Mouse (Mus musculus) forebrain, embryonic 15.5 days (tissue): ENCODE measurements around the gene Traf4. TPM values are rescaled to one million over a fixed set of nuclear protein-coding genes. Genes with fewer than 3 reads are reported as not detected.

ENCODE experiments used
- ATAC-seq: fragments of 200-750 bp; cut with Nextera tagmentation; replicated peaks from 2 replicates; pipeline ENCODE4 v1.8.0; 2017; ENCODE audit warnings: mild to moderate bottlenecking, moderate TSS enrichment, moderate library complexity
- H3K27ac ChIP-seq: fragments of 300-500 bp; sonication (generic); replicated peaks from 2 replicates; pipeline ENCODE4 v1.5.1; 2015; ENCODE audit warnings: mild to moderate bottlenecking, inconsistent platforms
- H3K27me3 ChIP-seq: fragments of 300-500 bp; sonication (generic); 2 replicates; pipeline ENCODE4 v1.6.1; 2015; ENCODE audit warnings: inconsistent platforms
- H3K36me3 ChIP-seq: fragments of 300-500 bp; sonication (generic); 2 replicates; pipeline ENCODE4 v1.6.1; 2015; ENCODE audit warnings: mild to moderate bottlenecking, inconsistent platforms
- H3K4me1 ChIP-seq: fragments of 300-500 bp; sonication (generic); 2 replicates; pipeline ENCODE4 v1.6.1; 2015; ENCODE audit warnings: inconsistent platforms
- H3K4me2 ChIP-seq: fragments of 300-500 bp; sonication (generic); replicated peaks from 2 replicates; pipeline ENCODE4 v1.6.1; 2015; ENCODE audit warnings: mild to moderate bottlenecking, inconsistent platforms
- H3K4me3 ChIP-seq: fragments of 300-500 bp; sonication (generic); 2 replicates; pipeline ENCODE4 v1.5.1; 2015; ENCODE audit warnings: mild to moderate bottlenecking, inconsistent platforms
- H3K9ac ChIP-seq: fragments of 300-500 bp; sonication (generic); replicated peaks from 2 replicates; pipeline ENCODE4 v1.6.1; 2015; ENCODE audit warnings: mild to moderate bottlenecking, inconsistent platforms
- H3K9me3 ChIP-seq: fragments of 300-500 bp; sonication (generic); 2 replicates; pipeline ENCODE4 v1.6.1; 2016; ENCODE audit warnings: inconsistent platforms
- WGBS: fragments of 180-500 bp; shearing (Covaris S2); methylation state at CpG from one replicate; pipeline ENCODE4 v1.1.7; 2015; ENCODE audit warnings: mixed read lengths; 5-methylcytosine and 5-hydroxymethylcytosine counted together
- polyA plus RNA-seq: library from polyadenylated mRNA; unstranded; fragments of >200 nt; fragmentation: Nextera tagmentation; extraction: Ambion mirVana; gene quantifications from 2 replicates; pipeline ENCODE4 v1.2.1, GENCODE M21; 2015

The Traf4 gene
- polyA plus RNA-seq, 1 experiment from 2014 or later, result 121 TPM

DNA sequence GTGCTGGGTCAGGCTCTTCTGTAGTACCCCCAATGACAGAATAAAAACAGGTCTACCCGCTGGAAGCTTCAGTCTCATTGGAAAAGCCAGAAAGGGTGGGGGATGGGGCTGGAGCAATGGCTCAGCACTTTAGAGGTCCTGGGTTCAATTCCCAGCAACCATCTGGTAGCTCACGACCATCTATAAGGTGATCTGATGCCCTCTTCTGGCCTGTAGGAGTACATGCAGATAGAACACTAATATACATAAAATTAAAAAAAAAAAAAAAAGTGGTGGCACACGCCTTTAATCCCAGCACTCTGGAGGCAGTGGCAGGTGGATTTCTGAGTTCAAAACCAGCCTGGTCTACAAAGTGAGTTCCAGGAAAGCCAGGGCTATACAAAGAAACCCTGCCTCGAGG, 5.9 kb upstream of the Traf4 start:
- Histone ChIP-seq H3K4me2 (no peak overlapping the region), H3K9me3 (no peaks in the 10 kb centered on the region), H3K27ac (no peak overlapping the region), H3K4me3 (no peak overlapping the region), H3K9ac (no peak overlapping the region), H3K27me3 (no peaks in the 10 kb centered on the region), H3K4me1 (peaks cover 5% of the 10 kb centered on the region; the same call in 1 of the 2 replicates), H3K36me3 (no peaks in the 10 kb centered on the region)
- 66% methylated on average over 4 of the region's 4 CpGs for WGBS
- no peak for ATAC-seq

DNA sequence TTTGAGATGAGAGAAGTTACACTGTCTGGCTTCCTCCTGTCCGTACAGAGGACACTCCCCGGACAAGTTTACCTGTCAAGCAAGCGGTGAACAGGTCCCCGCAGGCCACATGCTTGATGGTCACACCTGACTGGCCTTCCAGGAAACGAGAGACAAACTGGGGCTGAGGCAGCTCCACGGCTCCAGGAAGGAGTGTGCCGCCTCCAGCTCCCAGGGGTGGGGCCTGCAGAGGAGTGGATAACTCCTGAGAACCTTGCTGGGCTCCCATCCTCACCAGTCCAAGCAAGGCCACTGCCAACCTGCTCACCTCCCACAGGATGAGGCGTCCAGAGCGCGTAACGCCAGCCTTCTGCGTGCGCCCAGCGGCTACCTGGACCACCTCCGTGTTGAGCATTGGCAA, 4.9 kb upstream of the Traf4 start:
- Histone ChIP-seq H3K4me1 (peaks cover 8% of the 10 kb centered on the region), H3K4me3 (no peak overlapping the region), H3K27ac (no peak overlapping the region), H3K27me3 (no peaks in the 10 kb centered on the region), H3K36me3 (no peaks in the 10 kb centered on the region), H3K4me2 (no peak overlapping the region), H3K9me3 (no peaks in the 10 kb centered on the region), H3K9ac (no peak overlapping the region)
- WGBS, result 93% methylated on average over 15 of the region's 15 CpGs
- no peak for ATAC-seq

DNA sequence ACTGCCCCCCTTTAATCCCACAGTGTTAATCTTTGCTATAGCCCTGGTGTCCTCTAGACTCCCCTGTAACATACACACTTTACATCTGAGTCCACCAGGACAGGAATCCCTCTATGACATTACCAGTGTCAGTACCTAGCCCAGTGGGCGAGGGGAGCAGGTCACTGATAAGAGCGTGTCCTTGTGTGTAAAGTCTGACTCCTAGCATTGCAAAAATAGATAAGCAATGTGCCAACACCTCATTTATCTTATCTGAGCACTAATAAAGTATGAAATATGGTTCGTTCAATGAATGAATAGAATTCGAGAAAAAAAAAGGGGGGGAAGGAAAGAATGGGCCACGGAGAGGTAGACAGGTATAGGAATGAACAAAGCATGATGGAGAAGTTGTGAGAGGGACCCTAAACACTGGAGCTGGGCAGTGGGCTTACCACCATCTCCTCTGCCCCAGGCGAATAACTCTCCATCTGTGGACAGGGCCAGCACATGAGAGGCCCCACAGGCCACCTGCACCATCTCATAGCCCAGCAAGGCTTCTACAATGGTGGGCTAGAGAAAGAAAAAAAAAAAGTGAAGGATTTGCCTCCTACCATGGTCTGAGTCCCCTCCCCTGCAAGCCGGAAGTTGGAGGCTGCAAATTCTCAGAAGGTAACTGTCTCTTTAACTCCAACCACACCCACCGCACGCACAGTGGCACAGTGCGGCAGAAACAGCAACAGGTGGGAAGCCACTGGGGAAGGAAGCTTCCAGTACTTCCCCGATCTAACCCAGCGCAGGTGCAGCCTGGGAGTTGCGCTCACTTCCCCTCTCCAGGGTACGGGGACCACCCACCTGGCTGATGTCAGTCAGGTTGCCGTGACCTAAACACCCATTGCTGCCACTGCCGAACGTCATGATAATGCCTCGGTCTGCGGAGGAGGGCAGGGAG, 3.4 kb upstream of the Traf4 start:
- Histone ChIP-seq H3K4me3 (no peak overlapping the region), H3K9me3 (no peaks in the 10 kb centered on the region), H3K4me1 (peaks cover 10% of the 10 kb centered on the region), H3K27me3 (no peaks in the 10 kb centered on the region), H3K27ac (no peak overlapping the region), H3K4me2 (no peak overlapping the region), H3K36me3 (no peaks in the 10 kb centered on the region), H3K9ac (no peak overlapping the region)
- 55% methylated on average over 19 of the region's 19 CpGs for WGBS
- no peak for ATAC-seq

DNA sequence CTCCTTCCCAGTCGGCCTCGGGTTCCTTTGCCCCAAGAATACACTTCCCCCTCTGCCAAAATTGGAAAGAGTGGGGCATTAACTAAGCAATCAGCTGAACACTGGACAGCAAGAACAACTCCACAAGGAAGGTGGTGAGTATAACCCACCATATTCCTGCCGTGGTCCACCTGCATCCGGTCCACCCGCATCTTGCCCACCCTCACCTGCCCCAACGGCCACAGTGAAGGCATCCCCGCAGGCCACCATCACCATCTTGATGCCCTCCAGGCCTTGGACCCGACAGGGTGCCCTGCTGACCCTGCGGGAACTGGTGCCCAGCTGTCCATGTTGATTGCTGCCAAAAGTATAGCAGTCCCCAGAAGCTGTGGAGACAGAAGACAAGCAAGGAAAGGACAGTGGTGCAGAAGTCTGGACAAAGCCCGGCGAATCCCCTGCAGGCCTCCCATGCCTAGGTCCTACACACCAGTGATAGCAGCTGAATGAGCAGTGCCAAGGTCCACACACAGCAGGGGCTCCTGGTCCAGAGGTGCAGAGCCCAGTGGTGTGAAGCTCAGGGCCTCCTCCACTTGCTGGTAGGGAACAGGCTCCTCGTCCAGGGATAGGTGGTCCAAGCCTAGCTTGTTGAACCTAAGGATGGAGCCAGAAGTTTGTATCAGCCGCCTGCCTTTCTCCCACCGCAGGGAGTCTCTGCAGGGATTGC, 2.0 kb upstream of the Traf4 start:
- no peak overlapping the region for H3K27ac ChIP-seq
- H3K4me1 ChIP-seq, result peaks cover 24% of the 10 kb centered on the region
- no peaks in the 10 kb centered on the region for H3K9me3 ChIP-seq
- H3K36me3 ChIP-seq, result no peaks in the 10 kb centered on the region
- no peaks in the 10 kb centered on the region for H3K27me3 ChIP-seq
- no peak overlapping the region for H3K9ac ChIP-seq
- H3K4me2 ChIP-seq, result no peak overlapping the region
- no peak for ATAC-seq
- 88% methylated on average over 14 of the region's 14 CpGs for WGBS
- no peak overlapping the region for H3K4me3 ChIP-seq

DNA sequence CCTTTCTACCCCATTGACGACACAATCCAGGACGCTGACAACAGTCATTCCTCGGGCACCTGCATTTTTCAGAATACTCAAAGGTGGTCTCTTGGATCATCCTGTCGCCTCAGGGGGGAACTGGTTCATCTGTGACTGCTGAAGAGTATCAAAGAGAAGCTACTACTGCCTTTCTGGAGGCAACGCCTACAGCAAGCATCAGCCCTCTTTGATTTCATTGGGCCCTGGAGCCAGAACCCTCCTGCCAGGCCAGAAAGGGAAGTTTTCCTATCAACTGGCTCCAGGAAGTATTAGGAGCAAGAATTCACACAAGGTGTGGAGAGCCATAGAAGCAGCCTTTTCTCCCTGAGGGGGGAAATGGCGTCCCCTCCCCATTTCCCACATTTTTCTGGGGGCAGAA, 1.3 kb upstream of the Traf4 start:
- H3K27me3 ChIP-seq, result no peaks in the 10 kb centered on the region
- no peak overlapping the region for H3K27ac ChIP-seq
- H3K36me3 ChIP-seq, result no peaks in the 10 kb centered on the region
- ATAC-seq, result no peak
- 76% methylated on average over 6 of the region's 6 CpGs for WGBS
- H3K4me3 ChIP-seq, result no peak overlapping the region
- no peak overlapping the region for H3K4me2 ChIP-seq
- H3K9me3 ChIP-seq, result no peaks in the 10 kb centered on the region
- peaks cover 30% of the 10 kb centered on the region for H3K4me1 ChIP-seq
- H3K9ac ChIP-seq, result no peak overlapping the region

DNA sequence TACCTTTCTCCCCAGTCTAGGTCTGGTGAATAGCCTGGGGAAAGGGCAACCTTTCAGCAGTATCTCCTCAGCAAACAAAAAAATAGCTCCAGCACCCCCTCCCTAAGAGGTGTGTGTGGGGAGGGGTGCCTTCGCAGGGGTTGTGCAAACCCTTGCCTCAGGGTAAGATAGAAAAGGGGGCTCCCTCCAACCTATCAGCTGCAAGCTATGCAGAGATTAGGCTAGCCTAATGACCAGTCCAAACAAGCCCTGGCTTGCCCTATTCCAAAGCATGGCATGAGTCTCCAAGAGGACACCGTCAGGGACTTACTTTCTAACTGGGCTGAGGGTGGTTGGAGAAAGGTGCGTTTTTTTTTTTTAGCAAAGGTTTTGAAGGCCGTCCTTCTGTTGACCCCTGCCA, 772 bp upstream of the Traf4 start:
- no peak for ATAC-seq
- Histone ChIP-seq H3K9me3 (no peaks in the 10 kb centered on the region), H3K4me1 (peaks cover 30% of the 10 kb centered on the region), H3K27ac (peak overlapping the region; percentile 97; the same call in 1 of the 2 replicates), H3K4me3 (peak overlapping the region; percentile 87), H3K4me2 (peak overlapping the region; percentile 67), H3K9ac (peak overlapping the region; percentile 95; the same call in 1 of the 2 replicates), H3K36me3 (peaks cover 4% of the 10 kb centered on the region), H3K27me3 (no peaks in the 10 kb centered on the region)
- 46% methylated on average over 4 of the region's 4 CpGs for WGBS

DNA sequence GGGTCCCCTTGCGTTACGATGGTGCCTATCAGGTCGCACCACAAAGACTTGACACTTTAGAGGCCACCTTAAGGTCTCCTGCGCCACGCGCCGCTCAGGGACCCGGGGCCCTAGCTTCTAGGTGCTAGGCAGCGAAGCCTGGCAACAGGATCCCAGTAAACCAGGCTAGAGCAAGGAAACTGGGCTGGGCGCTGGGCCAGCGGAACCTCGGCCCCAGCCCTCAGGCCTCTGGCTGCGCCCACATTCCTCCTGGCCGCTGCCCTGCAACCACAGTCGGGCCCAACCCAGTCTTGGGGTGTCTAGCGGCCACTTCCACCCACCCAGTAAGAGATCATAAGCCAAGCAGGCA, 346 bp upstream of the Traf4 start:
- Histone ChIP-seq H3K27me3 (no peaks in the 10 kb centered on the region), H3K4me1 (peaks cover 30% of the 10 kb centered on the region), H3K27ac (peak overlapping the region; percentile 97), H3K9ac (peak overlapping the region; percentile 95), H3K4me3 (peak overlapping the region; percentile 87), H3K4me2 (peak overlapping the region; percentile 67), H3K9me3 (no peaks in the 10 kb centered on the region), H3K36me3 (peaks cover 8% of the 10 kb centered on the region)
- ATAC-seq, result peak; percentile 49
- 1% methylated on average over 16 of the region's 16 CpGs for WGBS

DNA sequence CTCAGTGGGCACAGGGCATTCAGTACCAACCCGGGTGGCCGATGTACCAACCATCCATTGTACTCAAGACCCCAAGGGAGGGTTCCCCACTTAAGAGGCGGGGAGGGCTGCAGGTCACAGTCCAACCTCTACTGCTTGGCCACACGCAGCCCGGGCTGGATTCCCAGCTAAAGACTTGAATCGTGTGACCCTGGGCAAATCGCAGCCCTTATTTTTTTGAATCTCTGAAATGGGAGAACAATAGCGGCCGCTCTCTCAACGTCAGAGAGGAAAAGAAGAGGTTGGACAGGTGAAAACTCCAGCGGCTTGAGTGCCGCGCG, 825 bp downstream of the Traf4 start:
- Histone ChIP-seq H3K27ac (peak overlapping the region; percentile 97), H3K4me1 (peaks cover 31% of the 10 kb centered on the region), H3K36me3 (peaks cover 20% of the 10 kb centered on the region), H3K9ac (peak overlapping the region; percentile 95), H3K4me3 (peak overlapping the region; percentile 87), H3K9me3 (no peaks in the 10 kb centered on the region), H3K27me3 (no peaks in the 10 kb centered on the region), H3K4me2 (peak overlapping the region; percentile 67)
- under 1% methylated on average over 14 of the region's 14 CpGs for WGBS
- ATAC-seq, result no peak

DNA sequence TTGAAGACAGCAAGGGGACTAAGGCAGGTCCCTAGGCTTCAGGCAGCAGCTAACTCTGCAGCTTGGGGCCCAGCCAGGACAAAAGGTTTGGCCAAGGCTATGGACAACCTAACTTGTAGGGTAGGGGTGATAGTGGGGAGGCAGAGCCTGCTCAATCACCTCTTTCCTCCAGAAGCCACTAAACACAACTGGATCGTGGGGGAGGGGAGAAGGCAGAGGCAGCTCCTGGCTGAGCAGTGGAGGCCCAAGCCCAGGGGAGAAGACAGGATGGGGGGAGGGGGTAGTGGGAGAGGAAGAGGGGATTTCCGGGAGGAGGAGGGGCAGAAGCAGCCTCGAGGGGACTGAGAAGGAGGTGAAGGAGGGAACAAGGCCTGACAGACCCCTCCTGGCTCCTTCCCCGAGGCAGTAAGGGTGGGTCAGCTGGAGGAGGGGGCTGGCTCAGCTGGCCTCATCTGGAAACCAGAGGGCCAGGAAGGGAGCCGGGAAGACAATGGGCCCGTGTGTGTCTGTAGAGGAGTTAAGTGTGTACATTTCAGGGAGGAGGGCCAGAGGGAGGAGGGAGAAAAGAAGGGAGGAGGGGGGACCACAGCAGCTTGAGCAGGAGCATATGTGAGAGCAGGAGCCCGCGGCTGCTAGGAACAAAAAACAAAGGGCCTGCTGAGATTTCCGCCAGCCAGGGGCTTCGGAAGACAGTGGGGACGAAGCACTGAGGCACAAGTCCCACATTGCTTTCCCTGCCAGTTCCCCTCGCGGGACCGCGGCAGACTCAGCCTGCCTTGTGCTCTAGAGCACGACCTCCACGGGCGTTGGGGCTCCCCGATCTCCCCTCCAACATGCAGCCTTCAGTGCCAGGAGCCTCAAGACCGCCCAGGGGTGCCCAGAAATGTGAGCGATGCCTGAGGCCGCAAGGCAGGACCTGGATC, 1.4 kb downstream of the Traf4 start:
- Histone ChIP-seq H3K9me3 (no peaks in the 10 kb centered on the region), H3K27ac (peak overlapping the region; percentile 97), H3K4me3 (peak overlapping the region; percentile 87), H3K9ac (peak overlapping the region; percentile 95), H3K27me3 (no peaks in the 10 kb centered on the region), H3K4me1 (peaks cover 35% of the 10 kb centered on the region), H3K4me2 (peak overlapping the region; percentile 67), H3K36me3 (peaks cover 25% of the 10 kb centered on the region)
- WGBS, result under 1% methylated on average over 22 of the region's 22 CpGs
- ATAC-seq, result peak; percentile 35

DNA sequence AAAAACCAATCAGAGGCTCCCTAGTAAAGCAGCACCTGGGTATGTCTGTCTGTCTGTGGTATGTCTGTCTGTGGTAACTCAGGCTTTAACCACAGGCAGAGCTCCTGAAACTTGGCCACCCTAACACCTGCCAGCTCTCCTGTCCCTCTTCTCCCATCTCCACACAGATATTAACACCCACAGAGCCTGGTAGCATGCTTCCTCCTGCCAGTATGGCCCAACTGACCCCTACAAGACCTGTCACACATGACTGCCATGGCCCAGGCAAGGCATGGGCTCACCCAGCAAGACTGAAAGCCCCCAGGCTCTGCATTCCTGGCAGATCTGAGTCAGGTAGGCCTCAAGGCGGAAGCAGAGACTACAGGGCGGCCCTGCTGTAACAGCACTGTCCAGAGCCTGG, 2.3 kb downstream of the Traf4 start:
- peak overlapping the region; percentile 87 for H3K4me3 ChIP-seq
- H3K4me1 ChIP-seq, result peaks cover 39% of the 10 kb centered on the region
- peak overlapping the region; percentile 95 for H3K9ac ChIP-seq
- no peaks in the 10 kb centered on the region for H3K27me3 ChIP-seq
- 76% methylated on average over 2 of the region's 2 CpGs for WGBS
- H3K36me3 ChIP-seq, result peaks cover 34% of the 10 kb centered on the region
- peak overlapping the region; percentile 67 for H3K4me2 ChIP-seq
- no peaks in the 10 kb centered on the region for H3K9me3 ChIP-seq
- H3K27ac ChIP-seq, result peak overlapping the region; percentile 97
- ATAC-seq, result no peak

DNA sequence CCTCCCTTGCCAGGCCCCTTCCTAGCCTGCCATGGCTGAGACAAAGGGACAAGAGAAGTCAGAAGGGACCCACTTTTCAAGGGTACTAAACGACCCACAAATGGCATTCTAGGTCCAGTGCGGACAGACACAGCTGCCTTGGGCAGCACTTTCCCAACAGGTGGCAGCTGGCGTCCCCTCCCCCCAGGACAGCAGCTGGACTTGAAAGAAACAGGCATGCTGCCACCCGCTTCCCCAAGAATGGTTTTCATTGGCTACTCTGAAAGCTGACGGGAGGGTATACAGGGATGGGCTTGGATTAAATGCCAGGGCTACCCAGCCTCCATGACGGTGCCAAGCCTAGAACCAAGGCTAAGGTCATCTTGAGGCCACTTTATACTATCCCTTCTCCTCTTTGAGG, 2.9 kb downstream of the Traf4 start:
- H3K9me3 ChIP-seq, result no peaks in the 10 kb centered on the region
- peak overlapping the region; percentile 95 for H3K9ac ChIP-seq
- H3K27ac ChIP-seq, result peak overlapping the region; percentile 97
- 30% methylated on average over 6 of the region's 6 CpGs for WGBS
- peak overlapping the region; percentile 87 for H3K4me3 ChIP-seq
- H3K27me3 ChIP-seq, result no peaks in the 10 kb centered on the region
- peak overlapping the region; percentile 67 for H3K4me2 ChIP-seq
- H3K4me1 ChIP-seq, result peaks cover 39% of the 10 kb centered on the region
- H3K36me3 ChIP-seq, result peaks cover 39% of the 10 kb centered on the region
- no peak for ATAC-seq
